Mouse (Mus musculus): ENCODE measurements around the gene Csn1s1. TPM values are rescaled to one million over a fixed set of nuclear protein-coding genes. Genes with fewer than 3 reads are reported as not detected.

The Csn1s1 gene
- polyA plus RNA-seq (2015; fragmentation: Nextera tagmentation; extraction: Ambion mirVana), result not detected in 2 replicates

DNA sequence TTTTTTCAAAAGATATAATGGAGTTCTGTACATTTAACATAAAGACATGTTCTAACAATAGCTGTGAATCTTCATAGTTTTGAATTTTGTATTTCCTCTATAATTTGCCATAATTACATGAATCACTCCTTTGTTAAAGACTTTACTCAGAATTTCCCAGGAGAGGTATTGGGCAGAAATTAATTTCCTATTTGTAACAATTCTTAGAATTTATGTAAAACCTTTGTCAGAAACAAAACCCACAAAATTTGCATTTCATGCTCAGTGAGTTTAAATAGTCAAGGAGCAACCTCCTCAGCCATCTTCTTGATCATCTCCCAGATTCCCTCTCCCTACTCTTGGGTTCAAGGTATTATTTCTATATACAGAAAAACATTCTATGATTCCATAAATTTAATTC is at the start of gene Csn1s1:
Gene Csn1s1 (plus strand): TSS at position 301 of the 400 bp plus-strand sequence.
- no peak within 1 kb of the TSS for H3K27ac ChIP-seq (replicated peaks)
- no peaks in the 10 kb centered on the region for H3K4me1 ChIP-seq (replicated peaks)
- no peak within 1 kb of the TSS for H3K9ac ChIP-seq
- H3K4me3 ChIP-seq, result no peak within 1 kb of the TSS
- H3K4me2 ChIP-seq, result no peak within 1 kb of the TSS
- H3K36me3 ChIP-seq, result no peaks in the 10 kb centered on the region
- H3K27me3 ChIP-seq, result no peaks in the 10 kb centered on the region
- no peak for ATAC-seq (ENCODE audit: low read depth)
- H3K9me3 ChIP-seq, result no peaks in the 10 kb centered on the region

DNA sequence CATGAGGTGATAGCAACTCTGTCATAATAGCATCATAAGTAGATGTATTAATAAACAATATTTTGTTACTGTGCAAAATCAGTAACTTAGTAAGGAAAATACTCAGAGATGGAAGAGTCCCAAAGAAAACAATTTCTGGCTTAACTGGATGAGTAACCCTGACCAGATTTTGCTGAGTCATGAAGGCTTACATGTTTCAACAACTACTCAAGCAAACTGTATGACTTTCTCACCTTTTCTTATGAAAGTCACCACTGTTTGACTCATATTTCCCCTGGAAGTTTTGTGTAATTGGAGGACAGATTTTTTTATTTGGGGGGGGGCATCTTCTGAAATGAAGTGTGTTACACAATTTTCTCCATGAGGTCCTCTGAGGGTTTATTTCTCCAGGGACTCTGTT is 43.3 kb upstream of the Csn1s1 start:
- H3K4me3 ChIP-seq, result no peak overlapping the region
- no peak for ATAC-seq (ENCODE audit: low read depth)
- no peaks in the 10 kb centered on the region for H3K27me3 ChIP-seq
- H3K27ac ChIP-seq (replicated peaks), result no peak overlapping the region
- H3K4me1 ChIP-seq (replicated peaks), result no peaks in the 10 kb centered on the region
- H3K4me2 ChIP-seq, result no peak overlapping the region
- no peaks in the 10 kb centered on the region for H3K9me3 ChIP-seq
- H3K9ac ChIP-seq, result no peak overlapping the region
- H3K36me3 ChIP-seq, result no peaks in the 10 kb centered on the region

DNA sequence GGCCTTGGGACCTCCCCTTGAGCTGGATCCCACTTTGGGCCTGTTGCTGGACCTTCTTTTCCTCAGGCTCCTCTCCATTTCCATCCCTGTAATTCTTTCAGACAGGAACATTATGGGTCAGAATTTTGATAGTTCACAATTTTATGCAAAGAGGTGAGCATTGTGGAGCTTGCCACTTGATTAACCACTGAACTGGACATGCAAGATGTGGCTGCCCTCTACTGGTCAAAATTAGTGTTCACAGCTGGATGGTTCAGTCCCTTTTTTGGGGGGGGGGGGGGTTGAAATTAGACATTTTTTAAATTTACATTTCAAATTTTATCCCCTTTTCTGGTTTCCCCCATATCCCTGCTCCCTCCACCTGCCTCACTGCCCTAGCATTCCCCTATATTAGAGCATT is 23.2 kb upstream of the Csn1s1 start:
- Histone ChIP-seq H3K4me2 (no peak overlapping the region), H3K27ac (replicated peaks) (no peak overlapping the region), H3K4me3 (no peak overlapping the region), H3K9me3 (no peaks in the 10 kb centered on the region), H3K27me3 (no peaks in the 10 kb centered on the region), H3K9ac (no peak overlapping the region), H3K4me1 (replicated peaks) (no peaks in the 10 kb centered on the region), H3K36me3 (no peaks in the 10 kb centered on the region)
- ATAC-seq (ENCODE audit: low read depth), result no peak

DNA sequence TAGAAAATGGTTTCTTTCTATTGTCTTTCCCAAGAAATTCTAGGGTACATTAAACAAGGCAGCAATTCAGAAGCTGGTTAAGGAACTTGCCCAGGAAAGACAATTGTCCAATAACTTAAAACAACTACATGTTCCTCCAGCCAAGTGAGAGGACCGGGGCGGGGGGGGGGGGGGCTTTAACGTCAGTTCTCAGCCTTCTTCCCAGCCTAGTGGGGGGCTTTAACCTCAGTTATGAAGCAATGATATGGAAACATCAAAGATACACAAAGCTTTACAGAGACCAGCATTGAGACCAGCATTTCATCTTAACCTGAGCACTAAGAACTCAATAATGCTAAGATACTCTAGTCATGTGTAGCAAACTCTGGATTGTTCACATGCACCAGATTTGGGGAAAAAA is 33.5 kb downstream of the Csn1s1 start, which contains the start of gene Csn2:
Gene Csn2 (minus strand): TSS at position 101 of the 400 bp plus-strand sequence.
- Histone ChIP-seq H3K9ac (no peak within 1 kb of the TSS), H3K27ac (replicated peaks) (no peak within 1 kb of the TSS), H3K36me3 (no peaks in the 10 kb centered on the region), H3K4me2 (no peak within 1 kb of the TSS), H3K4me1 (replicated peaks) (no peaks in the 10 kb centered on the region), H3K27me3 (no peaks in the 10 kb centered on the region), H3K4me3 (no peak within 1 kb of the TSS), H3K9me3 (no peaks in the 10 kb centered on the region)
- WGBS, result 79% methylated on average over 3 of the region's 3 CpGs
- ATAC-seq (ENCODE audit: low read depth), result no peak

DNA sequence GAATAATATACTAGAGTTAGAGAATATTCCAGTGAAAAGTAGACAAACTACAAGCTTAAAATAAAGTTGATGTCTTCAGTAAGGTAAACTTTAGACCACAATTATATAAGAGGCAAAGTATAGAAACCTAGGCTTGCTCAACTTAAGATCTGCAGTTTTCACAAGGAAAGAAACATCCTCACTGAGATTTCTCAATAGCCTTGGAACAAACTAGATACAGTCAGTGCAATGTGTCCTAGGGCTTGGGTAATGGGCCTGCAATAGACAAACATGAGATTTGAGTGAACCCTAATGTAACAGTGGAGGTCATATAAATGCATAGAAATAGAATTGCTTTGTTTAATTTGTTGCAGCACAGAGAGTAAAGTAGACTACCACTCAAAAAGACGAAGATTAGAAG is 39.9 kb downstream of the Csn1s1 start:
- no peak overlapping the region for H3K27ac ChIP-seq (replicated peaks)
- H3K27me3 ChIP-seq, result no peaks in the 10 kb centered on the region
- no peaks in the 10 kb centered on the region for H3K9me3 ChIP-seq
- no peak overlapping the region for H3K9ac ChIP-seq
- no peak overlapping the region for H3K4me2 ChIP-seq
- WGBS, result 83% methylated on average over 1 of the region's 1 CpGs
- H3K4me3 ChIP-seq, result no peak overlapping the region
- H3K4me1 ChIP-seq (replicated peaks), result no peaks in the 10 kb centered on the region
- no peaks in the 10 kb centered on the region for H3K36me3 ChIP-seq
- no peak for ATAC-seq (ENCODE audit: low read depth)

Other genes with a start within 250 kb of the Csn1s1 start
- not detected in 2 replicates for gene Ugt2b38, start 242.0 kb upstream of the Csn1s1 start, polyA plus RNA-seq (2015; fragmentation: Nextera tagmentation; extraction: Ambion mirVana)
- gene Ugt2a2, start 183.9 kb upstream of the Csn1s1 start, polyA plus RNA-seq (2015; fragmentation: Nextera tagmentation; extraction: Ambion mirVana), result not detected in 2 replicates
- gene Gm43638, start 179.4 kb upstream of the Csn1s1 start, polyA plus RNA-seq (2015; fragmentation: Nextera tagmentation; extraction: Ambion mirVana), result not detected in 2 replicates
- gene Ugt2a1, start 175.3 kb upstream of the Csn1s1 start, polyA plus RNA-seq (2015; fragmentation: Nextera tagmentation; extraction: Ambion mirVana), result not detected in 2 replicates
- not detected in 2 replicates for gene Sult1b1, start 128.0 kb upstream of the Csn1s1 start, polyA plus RNA-seq (2015; fragmentation: Nextera tagmentation; extraction: Ambion mirVana)
- gene Sult1d1, start 97.2 kb upstream of the Csn1s1 start, polyA plus RNA-seq (2015; fragmentation: Nextera tagmentation; extraction: Ambion mirVana), result not detected in 2 replicates
- not detected in 2 replicates for gene Sult1e1, start 74.6 kb upstream of the Csn1s1 start, polyA plus RNA-seq (2015; fragmentation: Nextera tagmentation; extraction: Ambion mirVana)
- not detected in 2 replicates for gene Csn2, start 33.4 kb downstream of the Csn1s1 start, polyA plus RNA-seq (2015; fragmentation: Nextera tagmentation; extraction: Ambion mirVana)
- gene Csn1s2a, start 108.4 kb downstream of the Csn1s1 start, polyA plus RNA-seq (2015; fragmentation: Nextera tagmentation; extraction: Ambion mirVana), result not detected in 2 replicates
- gene Csn1s2b, start 141.9 kb downstream of the Csn1s1 start, polyA plus RNA-seq (2015; fragmentation: Nextera tagmentation; extraction: Ambion mirVana), result not detected in 2 replicates
- not detected in 2 replicates for gene Prr27, start 159.5 kb downstream of the Csn1s1 start, polyA plus RNA-seq (2015; fragmentation: Nextera tagmentation; extraction: Ambion mirVana)
- not detected in 2 replicates for gene Odam, start 218.8 kb downstream of the Csn1s1 start, polyA plus RNA-seq (2015; fragmentation: Nextera tagmentation; extraction: Ambion mirVana)